In the genomic region with DNA sequence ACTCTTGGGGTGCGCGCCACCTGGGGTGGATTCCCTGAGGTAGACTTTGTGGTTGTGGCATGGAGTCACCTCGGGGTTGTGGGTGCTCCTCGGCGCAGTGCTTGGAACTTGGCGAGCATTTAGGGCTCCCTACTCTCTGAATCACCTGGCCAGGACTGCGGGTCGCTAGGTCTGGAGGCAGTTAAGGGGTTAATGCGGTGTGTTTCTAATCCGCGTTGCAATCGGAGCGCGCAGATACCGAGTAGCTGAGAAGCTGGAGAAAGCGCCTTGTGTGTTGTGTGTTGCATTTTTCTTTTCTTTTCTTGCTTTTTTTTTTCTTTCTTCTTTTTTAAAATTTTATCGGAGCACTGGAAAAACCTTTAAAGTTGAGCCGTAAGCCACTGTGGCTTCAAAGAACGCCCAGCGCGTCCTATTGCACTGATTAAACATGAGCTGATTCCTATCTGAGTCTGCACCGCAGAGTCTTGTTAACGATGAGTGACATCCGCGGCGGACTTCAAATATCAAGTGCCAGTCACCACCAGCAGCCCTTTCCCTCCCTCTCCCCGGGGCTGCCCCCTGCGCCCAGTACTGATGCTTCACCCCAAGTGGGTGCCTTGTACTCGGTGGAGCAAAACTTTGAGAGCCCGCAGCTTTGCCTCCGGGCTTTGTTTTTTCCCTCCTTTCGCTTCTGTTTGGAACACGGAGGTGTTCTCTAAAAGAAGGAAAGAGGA, we compare ENCODE assay signal across 8 mouse cellular contexts. TPM values are rescaled to one million over a fixed set of nuclear protein-coding genes. Genes with fewer than 3 reads are reported as not detected.
A peak's percentile ranks its signal among the peaks of the same experiment; 100 is the strongest.
DNase-seq lines count a peak whose midpoint lies in the region; ATAC-seq lines count a peak whose summit lies in the region.

No protein-coding gene starts in this region.

- H3K4me3 ChIP-seq in hindbrain, embryonic 13.5 days: peak overlapping the region; percentile 73
- H3K4me3 ChIP-seq in liver, embryonic 15.5 days (replicated peaks): peak overlapping the region; percentile 28
- peak overlapping the region; percentile 72 for H3K4me3 ChIP-seq in stomach, embryonic 16.5 days (replicated peaks; ENCODE audit: low read length)

- peak; percentile 31 to 62 for DNase-seq in adrenal gland, adult (ENCODE audit: inconsistent age in 2 of 2, low spot score in 1 of 2)
- DNase-seq in adrenal gland, postnatal 4 days (ENCODE audit: low spot score in 2 of 2): no peak
- peak; percentile 9 for DNase-seq in urinary bladder, postnatal 25 days (ENCODE audit: low spot score)
- no peak for DNase-seq in urinary bladder, adult 2 months (ENCODE audit: low spot score)
- no peak for DNase-seq in spleen, adult 18-20 months

- no peak overlapping the region for H3K27ac ChIP-seq in hindbrain, embryonic 13.5 days
- H3K27ac ChIP-seq in liver, embryonic 15.5 days (replicated peaks): no peak overlapping the region
- H3K27ac ChIP-seq in stomach, embryonic 16.5 days (ENCODE audit: low read length): no peak overlapping the region

- peak overlapping the region; percentile 60 for H3K9ac ChIP-seq in hindbrain, embryonic 13.5 days
- H3K9ac ChIP-seq in liver, embryonic 15.5 days: no peak overlapping the region
- peak overlapping the region; percentile 67 for H3K9ac ChIP-seq in stomach, embryonic 16.5 days (ENCODE audit: low read length)

- WGBS in hindbrain, embryonic 13.5 days: 3% methylated on average over 33 of the region's 33 CpGs
- WGBS in liver, embryonic 15.5 days (ENCODE audit: insufficient replicate concordance): 2% methylated on average over 33 of the region's 33 CpGs
- WGBS in stomach, embryonic 16.5 days: 3% methylated on average over 33 of the region's 33 CpGs

- H3K36me3 ChIP-seq in hindbrain, embryonic 13.5 days: no peaks in the 10 kb centered on the region
- no peaks in the 10 kb centered on the region for H3K36me3 ChIP-seq in liver, embryonic 15.5 days (replicated peaks)
- H3K36me3 ChIP-seq in stomach, embryonic 16.5 days (ENCODE audit: control insufficient read depth, insufficient read depth, low read length): no peaks in the 10 kb centered on the region

- H3K9me3 ChIP-seq in hindbrain, embryonic 13.5 days: no peaks in the 10 kb centered on the region
- H3K9me3 ChIP-seq in liver, embryonic 15.5 days (replicated peaks): no peaks in the 10 kb centered on the region
- H3K9me3 ChIP-seq in stomach, embryonic 16.5 days (replicated peaks; ENCODE audit: control insufficient read depth, low read length): no peaks in the 10 kb centered on the region

- peaks cover 41% of the 10 kb centered on the region for H3K4me1 ChIP-seq in hindbrain, embryonic 13.5 days (replicated peaks)
- H3K4me1 ChIP-seq in liver, embryonic 15.5 days (replicated peaks): peaks cover 11% of the 10 kb centered on the region
- H3K4me1 ChIP-seq in stomach, embryonic 16.5 days (ENCODE audit: control insufficient read depth, insufficient read depth, low read length): peaks cover 29% of the 10 kb centered on the region

- peak overlapping the region; percentile 98 for H3K4me2 ChIP-seq in hindbrain, embryonic 13.5 days
- peak overlapping the region; percentile 56 for H3K4me2 ChIP-seq in liver, embryonic 15.5 days
- peak overlapping the region; percentile 89 for H3K4me2 ChIP-seq in stomach, embryonic 16.5 days (ENCODE audit: low read depth, low read length)

- ATAC-seq in hindbrain, embryonic 13.5 days (ENCODE audit: low FRiP score): no peak
- ATAC-seq in liver, embryonic 15.5 days (ENCODE audit: insufficient read depth): no peak
- ATAC-seq in stomach, embryonic 16.5 days (ENCODE audit: insufficient read depth, low FRiP score): no peak

- peaks cover 71% of the 10 kb centered on the region for H3K27me3 ChIP-seq in hindbrain, embryonic 13.5 days
- H3K27me3 ChIP-seq in liver, embryonic 15.5 days: peaks cover 69% of the 10 kb centered on the region
- 0 out of 2 replicates have a peak, but pooled peaks cover 12% of the 10 kb centered on the region for H3K27me3 ChIP-seq in stomach, embryonic 16.5 days (ENCODE audit: control insufficient read depth, insufficient read depth, low read length)

RNA-seq across cellular contexts. Expression of a gene that starts 2.1 kb away (rescaled TPM):
- 10 to 100 TPM; 20.0 to 20.3 TPM for total RNA-seq in adrenal gland, postnatal 4 days (2021)
- 3.8 and 6.2 TPM in 2 replicates for polyA plus RNA-seq in urinary bladder, adult 2 months (2012; rRNA removed)
- 1.8 and 1.9 TPM in 2 replicates for polyA plus RNA-seq in hindbrain, embryonic 13.5 days (2015; fragmentation: Nextera tagmentation; extraction: Ambion mirVana)
- 0.21 and 0.22 TPM in 2 replicates for polyA plus RNA-seq in liver, embryonic 15.5 days (2015; fragmentation: Nextera tagmentation; extraction: Ambion mirVana)
- 3.2 and 3.4 TPM in 2 replicates for polyA plus RNA-seq in stomach, embryonic 16.5 days (2015; fragmentation: Nextera tagmentation; extraction: Ambion mirVana)

Comparison
In these comparisons a context has a peak if more than half of its experiments do, and no peak if none do; other contexts are left out.
1. DNase-seq: peak in adrenal gland, adult (2 of 2) and urinary bladder, postnatal 25 days (single experiment); none in adrenal gland, postnatal 4 days (0 of 2), urinary bladder, adult 2 months (single experiment) and spleen, adult 18-20 months (0 of 2).
2. Peak in every context shown above with its lines, with median percentiles within 50 percentile points of each other: H3K4me2 ChIP-seq and H3K4me3 ChIP-seq.